Mouse (Mus musculus): ENCODE measurements at regions not wholly inside any gene's neighbourhood (a gene's known extent, or its start where the extent isn't known, plus 50 kb on each side); places are given as distances from the start of the nearest gene placed in this dataset. TPM values are rescaled to one million over a fixed set of nuclear protein-coding genes. Genes with fewer than 3 reads are reported as not detected.

Small RNA genes lying in the stretch of these regions (microRNA-seq; reads per million reads assigned to microRNA genes)
- gene Gm27682, result not detected
